ENCODE assay signal across 27 mouse cellular contexts in the genomic region with DNA sequence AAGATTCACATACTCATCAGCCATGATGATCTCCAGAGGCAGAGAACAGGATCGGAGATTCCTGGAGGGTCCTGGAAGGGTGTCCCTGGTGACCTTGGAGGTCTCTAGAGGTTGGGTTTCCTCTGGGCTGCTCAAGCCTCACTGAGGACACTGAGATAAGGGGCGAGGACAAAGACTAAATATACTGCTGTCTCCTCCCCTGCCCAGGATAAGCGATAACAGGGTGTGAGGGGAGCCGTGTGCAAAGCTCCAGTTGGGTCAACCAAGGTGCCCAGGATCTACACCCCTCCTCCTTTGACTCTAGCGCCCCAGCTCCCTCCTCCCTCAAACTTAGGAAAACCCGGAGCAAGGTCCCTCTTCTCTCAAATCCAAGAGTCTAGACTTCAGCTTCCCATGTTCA. TPM values are rescaled to one million over a fixed set of nuclear protein-coding genes. Genes with fewer than 3 reads are reported as not detected.
DNase-seq lines count a peak whose midpoint lies in the region; ATAC-seq and TF ChIP-seq lines count a peak whose summit lies in the region.
"Had no signal": no experiment of that assay in that cellular context is flagged by ENCODE, and none has a peak within 500 bp of the region (broad histone marks: within the 10 kb centered on the region; RNA-seq: fewer than 3 reads in every experiment).

No protein-coding gene starts in this region.

- intact Hi-C loops in heart, postnatal 25 days (cut with DNase I): no loop called here

- H3K4me1 ChIP-seq in MEL (ENCODE audit: control insufficient read depth in 1 of 2, insufficient read depth in 2 of 2, low read length in 2 of 2): peaks cover 2 to 24% of the 10 kb centered on the region in 2 experiments; a peak in 3 of 4 replicates
- H3K4me1 ChIP-seq in heart, embryonic 11.5 days (ENCODE audit: control insufficient read depth, insufficient read depth, low read length): peaks cover 26% of the 10 kb centered on the region
- H3K4me1 ChIP-seq in heart, postnatal 0 days (ENCODE audit: control insufficient read depth, insufficient read depth): peaks cover 18% of the 10 kb centered on the region
- peaks cover 21% of the 10 kb centered on the region for H3K4me1 ChIP-seq in forebrain, embryonic 12.5 days

- peak; percentile 70 for ATAC-seq in heart, embryonic 11.5 days (replicated peaks; ENCODE audit: insufficient number of reproducible peaks, low FRiP score, low TSS enrichment)
- ATAC-seq in heart, postnatal 0 days (ENCODE audit: insufficient read depth, low read depth): peak; percentile 86
- ATAC-seq in forebrain, embryonic 12.5 days (ENCODE audit: low FRiP score): no peak
- ATAC-seq in cerebellum, adult (ENCODE audit: insufficient number of reproducible peaks, low FRiP score, low TSS enrichment): no peak
- ATAC-seq in megakaryocyte progenitor cell, adult 5-6 weeks (replicated peaks; ENCODE audit: poor library complexity): no peak
- ATAC-seq: hindbrain, postnatal 0 days; intestine, embryonic 16.5 days; midbrain, embryonic 13.5 days had no signal

- peaks cover 12% of the 10 kb centered on the region for H3K79me2 ChIP-seq in MEL (ENCODE audit: control insufficient read depth, insufficient read depth, low read length, poor library complexity)

- 39% methylated on average over 6 of the region's 6 CpGs for WGBS in heart, embryonic 11.5 days (ENCODE audit: insufficient replicate concordance)
- WGBS in heart, postnatal 0 days: 29% methylated on average over 6 of the region's 6 CpGs
- WGBS in forebrain, embryonic 12.5 days: 79% methylated on average over 6 of the region's 6 CpGs

- no peak for TF ChIP-seq CTCF in MEL (IDR thresholded peaks at IDR 0.05 in 2 of 3, conservative IDR thresholded peaks at IDR 0.05 in 1 of 3; ENCODE audit: control insufficient read depth in 1 of 3, insufficient read depth in 1 of 3, low read depth in 2 of 3, low read length in 3 of 3, poor library complexity in 1 of 3, severe bottlenecking in 1 of 3)
- no peak for TF ChIP-seq CTCF in heart, postnatal 0 days (IDR thresholded peaks at IDR 0.05; ENCODE audit: low read depth)

- H3K36me3 ChIP-seq in MEL (ENCODE audit: control insufficient read depth in 1 of 2, insufficient read depth in 2 of 2, low read length in 2 of 2): peaks cover 0 to 11% of the 10 kb centered on the region in 2 experiments; a peak in 2 of 4 replicates
- no peaks in the 10 kb centered on the region for H3K36me3 ChIP-seq in heart, embryonic 11.5 days (ENCODE audit: control insufficient read depth, insufficient read depth, low read length)
- peaks cover 25% of the 10 kb centered on the region for H3K36me3 ChIP-seq in heart, postnatal 0 days (replicated peaks; ENCODE audit: control insufficient read depth, insufficient read depth, low read length)
- H3K36me3 ChIP-seq in forebrain, embryonic 12.5 days (replicated peaks): no peaks in the 10 kb centered on the region
- H3K36me3 ChIP-seq: forebrain, embryonic 10.5 days; kidney, embryonic 15.5 days; limb, embryonic 15.5 days; midbrain, embryonic 13.5 days had no signal

- H3K4me2 ChIP-seq in heart, embryonic 11.5 days: peak overlapping the region; percentile 74
- H3K4me2 ChIP-seq in heart, postnatal 0 days (ENCODE audit: low read depth, low read length): peak overlapping the region; percentile 82
- H3K4me2 ChIP-seq in forebrain, embryonic 12.5 days: no peak overlapping the region
- H3K4me2 ChIP-seq: limb, embryonic 15.5 days; midbrain, embryonic 13.5 days had no signal

- H3K27ac ChIP-seq in MEL (ENCODE audit: control insufficient read depth, low read depth, low read length): peak overlapping the region; percentile 88
- H3K27ac ChIP-seq in heart, embryonic 11.5 days (ENCODE audit: low read depth, low read length): peak overlapping the region; percentile 96
- peak overlapping the region; percentile 98 for H3K27ac ChIP-seq in heart, postnatal 0 days (ENCODE audit: low read depth)
- H3K27ac ChIP-seq in forebrain, embryonic 12.5 days: no peak overlapping the region
- H3K27ac ChIP-seq: forebrain, embryonic 10.5 days; hindbrain, postnatal 0 days; kidney, embryonic 15.5 days; left cerebral cortex, adult 2 months; limb, embryonic 15.5 days; midbrain, embryonic 13.5 days had no signal

- H3K4me3 ChIP-seq in MEL (ENCODE audit: control insufficient read depth in 1 of 2, insufficient read depth in 1 of 2, low read depth in 2 of 2, low read length in 2 of 2): peak overlapping the region; percentile 74 to 76
- H3K4me3 ChIP-seq in heart, embryonic 11.5 days (ENCODE audit: low read depth, low read length): peak overlapping the region; percentile 60
- H3K4me3 ChIP-seq in heart, postnatal 0 days (ENCODE audit: low read depth, low read length): peak overlapping the region; percentile 66
- H3K4me3 ChIP-seq in forebrain, embryonic 12.5 days (replicated peaks): no peak overlapping the region
- H3K4me3 ChIP-seq: kidney, embryonic 15.5 days; left cerebral cortex, adult 2 months; limb, embryonic 15.5 days; megakaryocyte, embryonic 14.5 days; midbrain, embryonic 13.5 days had no signal

- no peaks in the 10 kb centered on the region for H3K27me3 ChIP-seq in MEL (ENCODE audit: control insufficient read depth in 1 of 2, insufficient read depth in 2 of 2, low read length in 2 of 2)
- peaks cover 4% of the 10 kb centered on the region; the same call in 1 of the 2 replicates for H3K27me3 ChIP-seq in heart, embryonic 11.5 days (ENCODE audit: control insufficient read depth, insufficient read depth, low read length)
- H3K27me3 ChIP-seq in heart, postnatal 0 days (ENCODE audit: control insufficient read depth, insufficient read depth, low read length): 0 out of 2 replicates have a peak, but pooled peaks cover 2% of the 10 kb centered on the region
- peaks cover 26% of the 10 kb centered on the region for H3K27me3 ChIP-seq in forebrain, embryonic 12.5 days
- H3K27me3 ChIP-seq: kidney, embryonic 15.5 days had no signal

- no peaks in the 10 kb centered on the region for H3K9me3 ChIP-seq in MEL (replicated peaks; ENCODE audit: insufficient read depth, low read length)
- no peaks in the 10 kb centered on the region for H3K9me3 ChIP-seq in heart, embryonic 11.5 days (replicated peaks; ENCODE audit: control insufficient read depth, low read length)
- H3K9me3 ChIP-seq in heart, postnatal 0 days (replicated peaks; ENCODE audit: control insufficient read depth, low read length): no peaks in the 10 kb centered on the region
- H3K9me3 ChIP-seq in forebrain, embryonic 12.5 days: no peaks in the 10 kb centered on the region
- H3K9me3 ChIP-seq: forebrain, embryonic 10.5 days; kidney, embryonic 15.5 days; limb, embryonic 15.5 days; megakaryocyte, embryonic 14.5 days; midbrain, embryonic 13.5 days had no signal

- TF ChIP-seq POLR2A in MEL (IDR thresholded peaks at IDR 0.05; ENCODE audit: control insufficient read depth in 1 of 2, insufficient read depth in 1 of 2, low read depth in 1 of 2, low read length in 2 of 2, poor library complexity in 1 of 2): peak; percentile 71 to 91; a peak in 3 of 4 replicates

- peak; percentile 64 to 83 for DNase-seq in heart, adult 18-20 months
- DNase-seq in heart, postnatal 25 days (ENCODE audit: low spot score): no peak
- peak; percentile 82 for DNase-seq in MEL (ENCODE audit: low read depth, low spot score)
- peak; percentile 97 for DNase-seq in heart, postnatal 0 days (ENCODE audit: low spot score)
- DNase-seq: adrenal gland, postnatal 25 days; cerebellum, adult 9-10 months; gastrocnemius, postnatal 36 days; left cerebral cortex, postnatal 4 days; lung, adult 18-20 months; lung, postnatal 14 days; retina, postnatal 1 day; right cerebral cortex, postnatal 25 days; spleen, adult 18-20 months; thymus, postnatal 25 days had no signal

- no peak for TF ChIP-seq RAD21 in MEL (IDR thresholded peaks at IDR 0.05; ENCODE audit: low read depth, low read length)

- peak overlapping the region; percentile 80 for H3K9ac ChIP-seq in MEL (ENCODE audit: control insufficient read depth, low read depth, low read length, poor library complexity, severe bottlenecking)
- H3K9ac ChIP-seq in heart, embryonic 11.5 days (ENCODE audit: low read depth, low read length): peak overlapping the region; percentile 92
- H3K9ac ChIP-seq in heart, postnatal 0 days (replicated peaks; ENCODE audit: low read depth, low read length): peak overlapping the region; percentile 92
- H3K9ac ChIP-seq in forebrain, embryonic 12.5 days: no peak overlapping the region
- H3K9ac ChIP-seq: kidney, embryonic 15.5 days; limb, embryonic 15.5 days; midbrain, embryonic 13.5 days had no signal

- peak; percentile 51 to 63 for TF ChIP-seq EP300 in MEL (IDR thresholded peaks at IDR 0.05; ENCODE audit: low read depth in 1 of 2, low read length in 2 of 2)
- TF ChIP-seq EP300 in heart, postnatal 0 days (IDR thresholded peaks at IDR 0.05; ENCODE audit: low read depth): peak; percentile 92

RNA-seq across cellular contexts. Expression of a gene that starts 1.7 kb away (rescaled TPM):
- over 10,000 TPM; 10,363 to 11,433 TPM for total RNA-seq in heart, adult 18-20 months (2021)
- over 10,000 TPM in 1 of 2 experiments, 1,000 to 10,000 TPM in 1; 9,719 to 10,316 TPM for total RNA-seq in heart, postnatal 25 days (2021)
- 281 and 353 TPM in 2 replicates for total RNA-seq in MEL (2012; rRNA removed)
- polyA plus RNA-seq in MEL (2012; ENCODE audit: insufficient read depth in 1 of 2, insufficient read length in 2 of 2, low read depth in 1 of 2, low replicate concordance in 2 of 2, missing spikeins in 1 of 2): 100 to 1,000 TPM in 1 of 2 experiments, not detected in 1; 328 TPM
- polyA plus RNA-seq in heart, embryonic 11.5 days (2014; fragmentation: Nextera tagmentation; extraction: Ambion mirVana): 1,570 and 1,662 TPM in 2 replicates
- total RNA-seq in heart, postnatal 0 days (2014; rRNA removed; ENCODE audit: low replicate concordance): 4,764 and 5,473 TPM in 2 replicates
- 8,811 and 8,917 TPM in 2 replicates for polyA plus RNA-seq in heart, postnatal 0 days (2015; fragmentation: Nextera tagmentation; extraction: Ambion mirVana)
- polyA plus RNA-seq in forebrain, embryonic 12.5 days (2016; fragmentation: Nextera tagmentation; extraction: Ambion mirVana): 2.2 and 2.4 TPM in 2 replicates
- 4.8 and 5.2 TPM in 2 replicates for total RNA-seq in megakaryocyte progenitor cell, adult 5-6 weeks (2015)
- total RNA-seq in megakaryocyte progenitor cell, adult 5-6 weeks (2017): 2.1 and 6.0 TPM in 2 replicates
- total RNA-seq: hindbrain, postnatal 0 days had no signal

RNA-seq across cellular contexts. Expression of a gene that starts 6.1 kb away (rescaled TPM):
- total RNA-seq in heart, adult 18-20 months (2021): 10 to 100 TPM; 20.9 to 22.2 TPM
- total RNA-seq in heart, postnatal 25 days (2021): 10 to 100 TPM; 26.1 to 30.7 TPM
- total RNA-seq in MEL (2012; rRNA removed): 5.0 and 5.4 TPM in 2 replicates
- polyA plus RNA-seq in MEL (2012; ENCODE audit: insufficient read depth in 1 of 2, insufficient read length in 2 of 2, low read depth in 1 of 2, low replicate concordance in 2 of 2, missing spikeins in 1 of 2): 10 to 100 TPM in 1 of 2 experiments, not detected in 1; 16.4 TPM
- polyA plus RNA-seq in heart, embryonic 11.5 days (2014; fragmentation: Nextera tagmentation; extraction: Ambion mirVana): 260 and 262 TPM in 2 replicates
- 27.4 and 28.3 TPM in 2 replicates for total RNA-seq in heart, postnatal 0 days (2014; rRNA removed; ENCODE audit: low replicate concordance)
- polyA plus RNA-seq in heart, postnatal 0 days (2015; fragmentation: Nextera tagmentation; extraction: Ambion mirVana): 93.7 and 106 TPM in 2 replicates
- 5.6 and 8.3 TPM in 2 replicates for polyA plus RNA-seq in forebrain, embryonic 12.5 days (2016; fragmentation: Nextera tagmentation; extraction: Ambion mirVana)
- total RNA-seq in megakaryocyte progenitor cell, adult 5-6 weeks (2015): 5.6 and 8.0 TPM in 2 replicates
- 16.5 and 17.4 TPM in 2 replicates for total RNA-seq in megakaryocyte progenitor cell, adult 5-6 weeks (2017)

RNA-seq across cellular contexts. Expression of a gene that starts 10.0 kb away (rescaled TPM):
- total RNA-seq in heart, adult 18-20 months (2021): 1 to 10 TPM; 2.0 to 2.5 TPM
- total RNA-seq in heart, postnatal 25 days (2021): 1 to 10 TPM; 2.6 to 3.2 TPM
- total RNA-seq in MEL (2012; rRNA removed): 0.69 and 0.73 TPM in 2 replicates
- 1 to 10 TPM in 1 of 2 experiments, not detected in 1; 2.9 TPM for polyA plus RNA-seq in MEL (2012; ENCODE audit: insufficient read depth in 1 of 2, insufficient read length in 2 of 2, low read depth in 1 of 2, low replicate concordance in 2 of 2, missing spikeins in 1 of 2)
- 0.19 and 0.44 TPM in 2 replicates for polyA plus RNA-seq in heart, embryonic 11.5 days (2014; fragmentation: Nextera tagmentation; extraction: Ambion mirVana)
- total RNA-seq in heart, postnatal 0 days (2014; rRNA removed; ENCODE audit: low replicate concordance): 0.11 and 2.6 TPM in 2 replicates
- 0.60 and 0.63 TPM in 2 replicates for polyA plus RNA-seq in heart, postnatal 0 days (2015; fragmentation: Nextera tagmentation; extraction: Ambion mirVana)
- polyA plus RNA-seq in forebrain, embryonic 12.5 days (2016; fragmentation: Nextera tagmentation; extraction: Ambion mirVana): 1.7 and 2.9 TPM in 2 replicates
- 0.59 and 0.95 TPM in 2 replicates for total RNA-seq in megakaryocyte progenitor cell, adult 5-6 weeks (2015)
- total RNA-seq in megakaryocyte progenitor cell, adult 5-6 weeks (2017): 1.3 and 1.4 TPM in 2 replicates
- total RNA-seq: gastrocnemius, postnatal 36 days had no signal

RNA-seq across cellular contexts. Expression of a gene that starts 20.8 kb away (rescaled TPM):
- total RNA-seq in heart, adult 18-20 months (2021): 10 to 100 TPM; 54.6 to 62.1 TPM
- total RNA-seq in heart, postnatal 25 days (2021): 10 to 100 TPM; 54.7 to 61.2 TPM
- total RNA-seq in MEL (2012; rRNA removed): 51.4 and 64.2 TPM in 2 replicates
- polyA plus RNA-seq in MEL (2012; ENCODE audit: insufficient read depth in 1 of 2, insufficient read length in 2 of 2, low read depth in 1 of 2, low replicate concordance in 2 of 2, missing spikeins in 1 of 2): 100 to 1,000 TPM in 1 of 2 experiments, not detected in 1; 153 TPM
- 32.9 and 33.4 TPM in 2 replicates for polyA plus RNA-seq in heart, embryonic 11.5 days (2014; fragmentation: Nextera tagmentation; extraction: Ambion mirVana)
- 89.1 and 105 TPM in 2 replicates for total RNA-seq in heart, postnatal 0 days (2014; rRNA removed; ENCODE audit: low replicate concordance)
- polyA plus RNA-seq in heart, postnatal 0 days (2015; fragmentation: Nextera tagmentation; extraction: Ambion mirVana): 22.5 and 24.2 TPM in 2 replicates
- polyA plus RNA-seq in forebrain, embryonic 12.5 days (2016; fragmentation: Nextera tagmentation; extraction: Ambion mirVana): 54.6 and 59.7 TPM in 2 replicates
- 85.6 and 97.7 TPM in 2 replicates for total RNA-seq in megakaryocyte progenitor cell, adult 5-6 weeks (2015)
- 106 and 112 TPM in 2 replicates for total RNA-seq in megakaryocyte progenitor cell, adult 5-6 weeks (2017)

RNA-seq across cellular contexts. Expression of a gene that starts 25.0 kb away (rescaled TPM):
- total RNA-seq in heart, adult 18-20 months (2021): 1 to 10 TPM in 1 of 2 experiments, under 1 TPM in 1; 0.36 to 1.3 TPM
- total RNA-seq in heart, postnatal 25 days (2021): 1 to 10 TPM in 1 of 2 experiments, under 1 TPM in 1; 0.94 to 1.1 TPM
- not detected in 2 replicates for total RNA-seq in MEL (2012; rRNA removed)
- not detected for polyA plus RNA-seq in MEL (2012; ENCODE audit: insufficient read depth in 1 of 2, insufficient read length in 2 of 2, low read depth in 1 of 2, low replicate concordance in 2 of 2, missing spikeins in 1 of 2)
- 0.77 and 1.3 TPM in 2 replicates for polyA plus RNA-seq in heart, embryonic 11.5 days (2014; fragmentation: Nextera tagmentation; extraction: Ambion mirVana)
- 0.23 and 1.4 TPM in 2 replicates for total RNA-seq in heart, postnatal 0 days (2014; rRNA removed; ENCODE audit: low replicate concordance)
- polyA plus RNA-seq in heart, postnatal 0 days (2015; fragmentation: Nextera tagmentation; extraction: Ambion mirVana): 0.70 and 0.92 TPM in 2 replicates
- 34.6 and 35.2 TPM in 2 replicates for polyA plus RNA-seq in forebrain, embryonic 12.5 days (2016; fragmentation: Nextera tagmentation; extraction: Ambion mirVana)
- total RNA-seq in megakaryocyte progenitor cell, adult 5-6 weeks (2015): not detected in 2 replicates
- not detected in 2 replicates for total RNA-seq in megakaryocyte progenitor cell, adult 5-6 weeks (2017)
- total RNA-seq: common myeloid progenitor, adult 5-6 weeks; gastrocnemius, postnatal 36 days had no signal

Comparison
In these comparisons a context has a peak if more than half of its experiments do, and no peak if none do; other contexts are left out.
1. ATAC-seq: peak in heart, embryonic 11.5 days (single experiment) and heart, postnatal 0 days (single experiment); none in forebrain, embryonic 12.5 days (single experiment), cerebellum, adult (single experiment) and megakaryocyte progenitor cell, adult 5-6 weeks (single experiment).
2. RNA of a gene that starts 1.7 kb away (total RNA-seq): 10,363 to 11,433 TPM in heart, adult 18-20 months, 9,719 to 10,316 TPM in heart, postnatal 25 days, 4,764 to 5,473 TPM in heart, postnatal 0 days and 281 to 353 TPM in MEL; 2.1 to 6.0 TPM in megakaryocyte progenitor cell, adult 5-6 weeks; every median in the first group is over 10 times any median in the second.